Mouse (Mus musculus) stomach, embryonic 16.5 days (tissue): ENCODE data around the gene Slc30a7. TPM values are rescaled to one million over a fixed set of nuclear protein-coding genes. Genes with fewer than 3 reads are reported as not detected.
"Not testable (repeated sequence)": the region's sequence is repeated elsewhere in the genome, so short reads cannot be mapped to it uniquely, and the experiment has no call there.

Source experiments
- ATAC-seq: fragments of 200-750 bp; cut with Nextera tagmentation; 2 replicates; pipeline ENCODE4 v1.8.0; 2017; ENCODE audit warnings: moderate number of reproducible peaks, moderate TSS enrichment; ENCODE audit not compliant: insufficient read depth, low FRiP score
- H3K27ac ChIP-seq: fragments of 300-500 bp; sonication (generic); 2 replicates; pipeline ENCODE4 v1.5.1; 2014; ENCODE audit warnings: low read length
- H3K27me3 ChIP-seq: fragments of 300-500 bp; sonication (generic); 2 replicates; pipeline ENCODE4 v1.6.1; 2014; ENCODE audit warnings: low read length, control low read depth, mixed read lengths; ENCODE audit not compliant: control insufficient read depth, insufficient read depth
- H3K36me3 ChIP-seq: fragments of 300-500 bp; sonication (generic); 2 replicates; pipeline ENCODE4 v1.6.1; 2014; ENCODE audit warnings: low read length; ENCODE audit not compliant: control insufficient read depth, insufficient read depth
- H3K4me1 ChIP-seq: fragments of 300-500 bp; sonication (generic); 2 replicates; pipeline ENCODE4 v1.6.1; 2014; ENCODE audit warnings: low read length, control low read depth, mixed read lengths; ENCODE audit not compliant: control insufficient read depth, insufficient read depth
- H3K4me2 ChIP-seq: fragments of 300-500 bp; sonication (generic); 2 replicates; pipeline ENCODE4 v1.6.1; 2014; ENCODE audit warnings: low read depth, low read length, mixed read lengths
- H3K4me3 ChIP-seq: fragments of 300-500 bp; sonication (generic); replicated peaks from 2 replicates; pipeline ENCODE4 v1.5.1; 2014; ENCODE audit warnings: mild to moderate bottlenecking, low read length
- H3K9ac ChIP-seq: fragments of 300-500 bp; sonication (generic); 2 replicates; pipeline ENCODE4 v1.6.1; 2014; ENCODE audit warnings: low read length
- H3K9me3 ChIP-seq: fragments of 300-500 bp; sonication (generic); replicated peaks from 2 replicates; pipeline ENCODE4 v1.6.1; 2016; ENCODE audit warnings: low read length, control low read depth; ENCODE audit not compliant: control insufficient read depth
- WGBS: fragments of 180-500 bp; shearing (Covaris S2); extraction: QIAGEN DNeasy Blood & Tissue Kit; methylation state at CpG from one replicate; pipeline ENCODE4 v1.1.7; 2014; 5-methylcytosine and 5-hydroxymethylcytosine counted together
- microRNA-seq: library from miRNA; unstranded; fragments of <30 nt; microRNA quantifications from one replicate; pipeline ENCODE4, GENCODE M21; 2016
- polyA plus RNA-seq: library from polyadenylated mRNA; unstranded; fragments of >200 nt; fragmentation: Nextera tagmentation; extraction: Ambion mirVana; gene quantifications from 2 replicates; pipeline ENCODE4 v1.2.1, GENCODE M21; 2015

The Slc30a7 gene
- polyA plus RNA-seq, 1 experiment from 2014 or later, result 43.1 TPM

GRCm38 (mm10) chr3:115907406-115907805 is 99.8 kb downstream of the Slc30a7 start:
- not testable (repeated sequence) for H3K36me3 ChIP-seq, ATAC-seq, H3K27me3 ChIP-seq, H3K4me2 ChIP-seq, H3K4me3 ChIP-seq, H3K27ac ChIP-seq, H3K4me1 ChIP-seq, H3K9ac ChIP-seq, H3K9me3 ChIP-seq
- WGBS, result 96% methylated on average over 10 of the region's 11 CpGs

DNA sequence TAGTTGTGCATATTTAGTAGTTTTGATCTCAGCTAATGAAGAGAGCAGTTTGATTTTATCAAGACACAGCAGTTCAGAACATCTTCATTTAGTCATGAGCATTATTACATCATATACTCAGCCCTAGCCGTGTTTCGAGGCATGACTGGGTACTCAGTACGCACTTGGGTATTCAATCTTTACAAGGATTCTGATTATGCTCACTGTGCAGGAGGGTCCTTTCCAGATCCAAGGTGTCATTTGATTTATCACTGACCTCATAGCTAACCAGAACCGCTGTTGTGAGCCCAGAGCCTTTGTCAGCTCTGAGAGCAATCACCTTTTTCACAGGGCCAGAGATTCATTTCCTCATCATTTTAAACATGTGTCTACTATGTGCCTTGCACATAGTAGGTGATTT is 101.6 kb downstream of the Slc30a7 start:
- WGBS, result 95% methylated on average over 4 of the region's 4 CpGs
- Histone ChIP-seq H3K9ac (no peak overlapping the region), H3K27me3 (no peaks in the 10 kb centered on the region), H3K9me3 (no peaks in the 10 kb centered on the region), H3K4me2 (no peak overlapping the region), H3K36me3 (peaks cover 6% of the 10 kb centered on the region; the same call in 1 of the 2 replicates), H3K4me1 (no peaks in the 10 kb centered on the region), H3K4me3 (no peak overlapping the region), H3K27ac (no peak overlapping the region)
- no peak for ATAC-seq

- no peaks in the 10 kb centered on the region for H3K9me3 ChIP-seq
- H3K4me3 ChIP-seq, result no peak overlapping the region
- WGBS, result 88% methylated on average over 3 of the region's 3 CpGs
- H3K9ac ChIP-seq, result no peak overlapping the region
- H3K36me3 ChIP-seq, result peaks cover 6% of the 10 kb centered on the region; the same call in 1 of the 2 replicates
- no peak overlapping the region for H3K4me2 ChIP-seq
- no peak for ATAC-seq
- H3K27ac ChIP-seq, result no peak overlapping the region
- no peaks in the 10 kb centered on the region for H3K27me3 ChIP-seq
- no peaks in the 10 kb centered on the region for H3K4me1 ChIP-seq
Observed at GRCm38 (mm10) chr3:115905067-115905466, 102.1 kb downstream of the Slc30a7 start.

DNA sequence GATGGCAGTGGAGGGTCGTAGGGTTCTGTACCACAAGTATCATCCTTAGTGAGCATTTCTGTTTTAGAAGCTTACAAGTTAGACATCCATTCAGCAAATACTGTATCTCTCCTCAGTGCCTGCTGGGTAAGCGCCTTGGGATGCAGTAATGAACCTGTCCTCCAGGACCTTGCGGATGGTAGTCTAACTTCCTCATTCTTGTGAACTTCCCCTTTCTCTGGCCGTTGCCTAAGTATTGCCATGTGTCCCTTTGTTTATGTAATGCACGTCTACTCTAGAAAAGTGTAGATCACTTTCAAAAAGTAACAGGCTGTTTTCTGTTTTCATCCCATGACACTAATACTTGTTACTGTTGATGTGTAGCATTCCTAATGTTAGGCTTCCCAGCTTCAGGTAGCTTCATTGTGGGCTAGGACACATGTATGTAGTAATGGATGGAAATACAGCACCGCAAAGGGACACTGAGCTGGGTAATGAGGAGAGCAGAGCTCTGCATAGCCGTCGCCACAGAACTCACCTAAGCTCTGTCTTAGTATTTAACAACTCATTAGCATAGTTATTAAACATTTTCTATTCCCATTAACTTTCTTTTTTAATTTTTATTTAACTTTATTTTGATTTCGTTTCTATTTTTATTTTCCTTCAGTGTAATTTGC is 104.8 kb downstream of the Slc30a7 start:
- Histone ChIP-seq H3K4me1 (no peaks in the 10 kb centered on the region), H3K4me2 (no peak overlapping the region), H3K9me3 (no peaks in the 10 kb centered on the region), H3K27ac (no peak overlapping the region), H3K27me3 (no peaks in the 10 kb centered on the region), H3K4me3 (no peak overlapping the region), H3K9ac (no peak overlapping the region), H3K36me3 (0 out of 2 replicates have a peak, but pooled peaks cover under 1% of the 10 kb centered on the region)
- WGBS, result 82% methylated on average over 9 of the region's 9 CpGs
- no peak for ATAC-seq

DNA sequence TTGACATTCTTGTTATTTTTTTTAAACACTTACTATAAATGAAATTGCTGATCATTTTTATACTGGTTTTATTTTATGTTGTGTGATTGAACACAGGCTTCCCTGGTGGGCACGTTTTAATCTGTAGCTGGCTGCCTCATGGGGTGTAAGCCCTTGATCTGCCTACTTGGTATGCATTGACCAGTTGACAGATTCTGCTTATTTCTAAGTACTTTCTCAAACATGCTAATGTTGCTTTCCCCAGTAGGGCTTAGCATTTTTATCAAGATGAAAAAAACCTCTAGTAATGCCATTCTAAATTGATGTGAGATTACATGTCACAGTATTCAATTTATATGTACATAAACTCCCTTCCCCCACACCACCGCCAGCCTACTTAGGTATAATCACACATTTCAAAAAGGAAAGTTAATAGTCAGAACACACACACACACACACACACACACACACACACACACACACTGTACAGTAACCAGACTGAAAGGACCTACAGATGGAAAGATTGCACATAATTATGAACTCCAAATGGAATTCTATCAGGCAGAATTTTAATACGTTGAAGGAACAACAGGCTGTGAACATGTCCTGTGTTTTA is 108.8 kb downstream of the Slc30a7 start:
- ATAC-seq, result no peak
- WGBS, result 85% methylated on average over 3 of the region's 3 CpGs
- no peak overlapping the region for H3K9ac ChIP-seq
- 0 out of 2 replicates have a peak, but pooled peaks cover 7% of the 10 kb centered on the region for H3K36me3 ChIP-seq
- no peak overlapping the region for H3K4me3 ChIP-seq
- no peaks in the 10 kb centered on the region for H3K4me1 ChIP-seq
- H3K9me3 ChIP-seq, result no peaks in the 10 kb centered on the region
- H3K27ac ChIP-seq, result no peak overlapping the region
- no peak overlapping the region for H3K4me2 ChIP-seq
- no peaks in the 10 kb centered on the region for H3K27me3 ChIP-seq

DNA sequence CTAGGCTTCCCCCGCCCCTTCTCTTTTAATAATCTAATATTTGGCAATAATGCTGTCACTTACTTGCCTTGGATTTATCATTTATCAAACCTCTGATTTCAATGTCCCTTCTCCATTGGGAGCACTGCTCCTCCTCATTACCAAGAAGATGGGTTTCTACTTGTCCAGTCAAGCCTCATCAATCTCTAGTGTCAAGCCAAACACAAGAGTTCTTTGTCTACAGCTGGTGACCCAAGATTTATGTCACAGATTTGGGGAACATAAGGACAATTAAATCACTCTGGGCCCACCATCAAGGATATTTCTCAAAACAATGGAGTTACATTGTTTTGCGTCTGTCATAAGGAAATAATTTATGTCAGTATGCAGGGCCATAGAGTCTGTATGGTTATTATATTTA is 114.0 kb downstream of the Slc30a7 start:
- no peak overlapping the region for H3K9ac ChIP-seq
- H3K4me1 ChIP-seq, result peaks cover 2% of the 10 kb centered on the region; the same call in 1 of the 2 replicates
- no peak overlapping the region for H3K4me3 ChIP-seq
- ATAC-seq, result no peak
- no peak overlapping the region for H3K27ac ChIP-seq
- 85% methylated on average over 2 of the region's 2 CpGs for WGBS
- 0 out of 2 replicates have a peak, but pooled peaks cover 7% of the 10 kb centered on the region for H3K36me3 ChIP-seq
- H3K27me3 ChIP-seq, result no peaks in the 10 kb centered on the region
- H3K4me2 ChIP-seq, result no peak overlapping the region
- H3K9me3 ChIP-seq, result no peaks in the 10 kb centered on the region

- 86% methylated on average over 4 of the region's 4 CpGs for WGBS
- Histone ChIP-seq H3K4me3 (no peak overlapping the region), H3K9me3 (no peaks in the 10 kb centered on the region), H3K4me1 (peaks cover 2% of the 10 kb centered on the region; the same call in 1 of the 2 replicates), H3K27me3 (no peaks in the 10 kb centered on the region), H3K36me3 (0 out of 2 replicates have a peak, but pooled peaks cover 7% of the 10 kb centered on the region), H3K27ac (no peak overlapping the region), H3K9ac (no peak overlapping the region), H3K4me2 (no peak overlapping the region)
- no peak for ATAC-seq
Observed at GRCm38 (mm10) chr3:115892341-115892740, 114.9 kb downstream of the Slc30a7 start.

Small RNAs within 50 kb of the gene (microRNA-seq; reads per million reads assigned to microRNA genes)
- gene Mir669n, result not detected

Other genes with a start within 250 kb of the Slc30a7 start
- gene Dph5, start 119.6 kb downstream of the Slc30a7 start, polyA plus RNA-seq, result 28.8 and 31.9 TPM in 2 replicates
- 20.2 and 20.3 TPM in 2 replicates for gene Extl2, start 56 bp upstream of the Slc30a7 start, polyA plus RNA-seq
- 63.3 and 65.7 TPM in 2 replicates for gene Vcam1, start 122.3 kb upstream of the Slc30a7 start, polyA plus RNA-seq
- gene Gpr88, start 246.1 kb upstream of the Slc30a7 start, polyA plus RNA-seq, result 0.94 and 1.3 TPM in 2 replicates